Mouse (Mus musculus): Measurements from ENCODE around the gene Prl7a2.

Prl7a2 gene

GRCm38 (mm10) chr13:27667936-27668335 lies at the start of gene Prl7a2:
Gene Prl7a2 (minus strand): TSS chr13:27668036.
- DNase-seq (ENCODE audit: low spot score): no peak

- no peak for DNase-seq (ENCODE audit: low spot score)
These were observed 48.8 kb upstream of the Prl7a2 start, which contains the start of gene Prl7d1 for GRCm38 (mm10) chr13:27716636-27717035. Gene Prl7d1 (minus strand): TSS chr13:27716736.

- DNase-seq (ENCODE audit: low spot score): no peak
These were observed 38.7 kb upstream of the Prl7a2 start for GRCm38 (mm10) chr13:27706521-27706920.

- no peak for DNase-seq (ENCODE audit: low spot score)
These were observed 7.1 kb downstream of the Prl7a2 start for GRCm38 (mm10) chr13:27660747-27661146.

GRCm38 (mm10) chr13:27642393-27642792 lies 25.4 kb downstream of the Prl7a2 start, which contains the start of gene Prl7a1:
Gene Prl7a1 (minus strand): TSS chr13:27642493.
- no peak for DNase-seq (ENCODE audit: low spot score)

GRCm38 (mm10) chr13:27610482-27610881 lies 57.4 kb downstream of the Prl7a2 start, which contains the start of gene Prl7b1:
Gene Prl7b1 (minus strand): TSS chr13:27610582.
- no peak for DNase-seq (ENCODE audit: low spot score)
